Mouse (Mus musculus) lung, adult 2 months (tissue): ENCODE data around the gene Ttc23.

ENCODE experiments used
- CTCF ChIP-seq: fragments of 200-500 bp; IDR thresholded peaks from 2 replicates; pipeline ENCODE4 v1.5.1; 2011; ENCODE audit warnings: mild to moderate bottlenecking, low read length, control low read depth; ENCODE audit not compliant: insufficient read depth
- POLR2A ChIP-seq: fragments of 200-500 bp; IDR thresholded peaks from 2 replicates; pipeline ENCODE4 v1.6.1; 2011; ENCODE audit warnings: low read depth, mild to moderate bottlenecking, control low read depth, low read length, borderline replicate concordance; ENCODE audit errors: extremely low read depth

DNA sequence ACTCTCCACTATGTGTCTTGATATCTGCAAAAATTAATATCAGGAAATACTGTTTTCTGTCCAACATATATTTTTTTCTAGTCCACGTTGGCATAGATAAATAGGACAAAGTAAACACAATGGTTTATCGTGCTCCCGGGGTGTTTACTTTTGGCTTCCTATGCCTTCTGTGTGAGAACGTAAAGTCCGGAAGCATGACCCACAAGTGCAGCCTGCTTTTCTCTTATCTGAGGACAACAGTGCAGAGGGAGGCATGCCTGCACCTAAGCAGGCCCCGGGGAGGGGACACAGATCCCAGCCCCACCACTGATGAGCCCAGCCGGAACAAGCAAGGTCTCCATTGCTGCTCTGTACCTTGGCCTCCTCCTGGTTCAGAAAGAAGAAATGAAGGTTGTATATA is 63.0 kb downstream of the Ttc23 start:
- TF ChIP-seq CTCF: no peak
- no peak for TF ChIP-seq POLR2A
